Mouse (Mus musculus): ENCODE measurements around the gene Baz2b. TPM values are rescaled to one million over a fixed set of nuclear protein-coding genes. Genes with fewer than 3 reads are reported as not detected.
A peak's percentile ranks its signal among the peaks of the same experiment; 100 is the strongest.

The Baz2b gene
- polyA plus RNA-seq, 1 experiment: 13.7 TPM

DNA sequence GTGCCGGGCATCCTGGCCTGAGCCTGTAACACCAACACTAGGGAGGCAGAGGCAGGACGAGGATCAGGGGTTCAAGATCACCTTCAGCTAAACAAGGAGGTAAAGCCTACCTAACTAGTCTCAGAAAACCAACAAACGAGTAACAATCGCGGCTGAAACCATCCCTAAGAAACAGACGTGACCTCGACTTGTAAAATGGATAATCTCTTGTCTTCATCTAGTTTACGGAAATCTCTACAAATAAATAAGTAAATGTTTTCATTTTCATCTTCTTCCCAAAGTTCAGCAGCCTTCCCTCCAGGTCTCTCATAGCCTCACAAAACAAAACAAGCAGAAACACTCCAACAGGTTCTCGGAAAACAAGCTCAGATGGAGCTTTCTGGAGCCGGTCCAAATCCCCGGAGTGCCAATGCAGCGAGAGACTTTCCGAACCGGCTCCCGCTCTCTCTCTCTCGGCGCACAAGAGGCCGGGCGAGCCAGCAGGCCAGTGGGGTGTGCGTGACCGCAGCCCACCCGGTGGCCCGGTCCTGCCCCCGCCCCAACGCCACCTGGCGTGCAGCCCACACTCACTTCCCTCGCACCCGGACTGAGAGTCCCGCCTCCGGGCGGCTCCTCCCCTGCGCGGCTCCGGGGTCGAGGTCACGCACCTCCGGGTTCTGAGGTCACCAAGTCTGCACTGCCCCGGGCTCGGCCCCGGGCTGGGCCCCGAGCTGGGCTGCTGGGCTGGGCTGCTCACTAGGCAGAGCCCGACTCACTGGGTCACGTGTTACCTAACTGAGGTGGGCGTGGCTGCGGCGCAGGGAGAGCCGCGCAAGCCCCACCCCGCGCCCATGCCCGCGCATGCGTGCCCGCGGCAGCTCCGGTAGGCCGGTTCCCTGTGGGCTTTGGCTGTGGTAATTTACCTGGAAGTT, 327.6 kb downstream of the Baz2b start, which contains the start of gene Wdsub1:
Wdsub1 (minus strand) TSS at position 761 of the 911 bp plus-strand sequence.
- H3K27ac ChIP-seq (ENCODE audit: insufficient read depth, low read length): peak within 1 kb of the TSS; percentile 60; the same call in 1 of the 2 replicates
- 2% methylated on average over 57 of the region's 57 CpGs for WGBS
- H3K4me3 ChIP-seq (ENCODE audit: extremely low read depth, insufficient read depth, insufficient read length): peak within 1 kb of the TSS; percentile 95
- H3K27me3 ChIP-seq (ENCODE audit: control insufficient read depth, insufficient read depth, low read length): no peaks in the 10 kb centered on the region
- no peaks in the 10 kb centered on the region for H3K4me1 ChIP-seq (ENCODE audit: control insufficient read depth, insufficient read depth, insufficient read length)
- no peaks in the 10 kb centered on the region for H3K36me3 ChIP-seq (ENCODE audit: control insufficient read depth, insufficient read depth, low read length)
- DNase-seq (ENCODE audit: low read depth in 1 of 2, low spot score in 2 of 2): peak; percentile 77 to 91
- TF ChIP-seq POLR2A (IDR thresholded peaks at IDR 0.05; ENCODE audit: low read depth, low read length) (no peak), CTCF (IDR thresholded peaks at IDR 0.05; ENCODE audit: extremely low read depth, insufficient read depth, insufficient read length, insufficient replicate concordance) (no peak)

DNA sequence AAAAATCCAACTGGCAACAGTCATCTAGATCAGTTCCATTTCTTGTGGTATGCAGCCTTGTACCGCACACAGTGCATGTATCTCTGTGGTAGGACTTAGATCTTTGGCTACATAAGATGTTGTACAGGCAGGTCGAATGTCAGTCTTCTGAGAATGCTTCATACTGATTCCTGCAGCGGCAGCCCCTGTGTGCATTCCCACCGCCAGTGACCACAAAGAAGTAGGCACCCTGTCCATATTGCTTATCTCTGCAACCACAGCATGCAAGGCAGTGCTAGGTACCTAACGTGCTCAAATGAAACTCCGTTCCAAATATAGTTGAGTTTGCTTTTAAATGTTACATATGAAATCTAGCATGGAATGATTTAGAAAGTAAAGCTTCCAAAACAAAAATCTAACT, 328.2 kb downstream of the Baz2b start:
- 30% methylated on average over 6 of the region's 6 CpGs for WGBS
- no peak overlapping the region for H3K27ac ChIP-seq (ENCODE audit: insufficient read depth, low read length)
- no peak for TF ChIP-seq CTCF (IDR thresholded peaks at IDR 0.05; ENCODE audit: extremely low read depth, insufficient read depth, insufficient read length, insufficient replicate concordance)
- no peak for TF ChIP-seq POLR2A (IDR thresholded peaks at IDR 0.05; ENCODE audit: low read depth, low read length)

DNA sequence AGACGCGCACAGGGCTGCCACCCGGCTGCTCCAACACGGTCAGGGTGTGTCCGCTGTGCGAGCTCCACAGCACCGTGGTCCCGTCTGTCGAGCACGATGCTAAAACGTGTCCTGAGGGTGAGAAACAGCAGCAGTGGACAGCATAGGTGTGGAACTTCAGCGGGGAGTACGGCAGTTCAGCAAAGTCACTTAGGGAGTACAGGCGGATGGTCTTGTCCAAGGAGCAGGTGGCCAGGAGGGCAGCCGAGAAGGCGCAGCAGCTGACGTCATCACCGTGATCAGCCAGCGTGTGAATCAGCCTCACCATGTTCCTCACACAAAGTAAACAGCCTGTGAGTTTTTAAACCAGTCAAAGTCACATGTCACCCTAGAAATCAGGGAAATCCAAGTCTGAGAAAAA, 331.4 kb downstream of the Baz2b start:
- no peak for TF ChIP-seq CTCF (IDR thresholded peaks at IDR 0.05; ENCODE audit: extremely low read depth, insufficient read depth, insufficient read length, insufficient replicate concordance)
- no peak for TF ChIP-seq POLR2A (IDR thresholded peaks at IDR 0.05; ENCODE audit: low read depth, low read length)
- no peak overlapping the region for H3K27ac ChIP-seq (ENCODE audit: insufficient read depth, low read length)
- no peak for DNase-seq (ENCODE audit: low read depth in 1 of 2, low spot score in 2 of 2)
- no peak overlapping the region for H3K4me3 ChIP-seq (ENCODE audit: extremely low read depth, insufficient read depth, insufficient read length)
- H3K27me3 ChIP-seq (ENCODE audit: control insufficient read depth, insufficient read depth, low read length): no peaks in the 10 kb centered on the region
- 94% methylated on average over 19 of the region's 19 CpGs for WGBS
- H3K36me3 ChIP-seq (ENCODE audit: control insufficient read depth, insufficient read depth, low read length): no peaks in the 10 kb centered on the region
- H3K4me1 ChIP-seq (ENCODE audit: control insufficient read depth, insufficient read depth, insufficient read length): no peaks in the 10 kb centered on the region

More for the DNA sequence above, 328.2 kb downstream of the Baz2b start:
- DNase-seq (ENCODE audit: low read depth in 1 of 2, low spot score in 2 of 2): no peak
- Histone ChIP-seq H3K27me3 (ENCODE audit: control insufficient read depth, insufficient read depth, low read length) (no peaks in the 10 kb centered on the region), H3K36me3 (ENCODE audit: control insufficient read depth, insufficient read depth, low read length) (no peaks in the 10 kb centered on the region), H3K4me1 (ENCODE audit: control insufficient read depth, insufficient read depth, insufficient read length) (no peaks in the 10 kb centered on the region), H3K4me3 (ENCODE audit: extremely low read depth, insufficient read depth, insufficient read length) (no peak overlapping the region)

DNA sequence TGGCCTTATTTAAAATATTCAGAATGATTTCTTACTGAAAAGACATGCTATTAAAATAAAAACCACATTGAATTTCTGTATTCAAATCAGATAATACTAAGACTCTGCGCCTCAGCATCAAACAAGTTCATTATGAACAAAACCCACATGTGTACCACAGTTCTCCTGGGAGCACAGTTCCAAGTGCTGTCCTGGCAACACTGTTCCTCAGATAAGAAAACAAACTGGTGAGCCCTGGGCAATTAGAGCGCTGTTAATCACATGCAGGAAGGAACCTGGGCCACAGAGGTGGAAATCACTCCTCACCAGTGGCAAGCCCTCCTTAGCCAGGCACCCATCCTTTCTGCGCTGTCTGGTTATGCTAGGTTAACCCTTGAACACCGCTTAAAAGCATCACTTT, 332.3 kb downstream of the Baz2b start:
- no peak for DNase-seq (ENCODE audit: low read depth in 1 of 2, low spot score in 2 of 2)

DNA sequence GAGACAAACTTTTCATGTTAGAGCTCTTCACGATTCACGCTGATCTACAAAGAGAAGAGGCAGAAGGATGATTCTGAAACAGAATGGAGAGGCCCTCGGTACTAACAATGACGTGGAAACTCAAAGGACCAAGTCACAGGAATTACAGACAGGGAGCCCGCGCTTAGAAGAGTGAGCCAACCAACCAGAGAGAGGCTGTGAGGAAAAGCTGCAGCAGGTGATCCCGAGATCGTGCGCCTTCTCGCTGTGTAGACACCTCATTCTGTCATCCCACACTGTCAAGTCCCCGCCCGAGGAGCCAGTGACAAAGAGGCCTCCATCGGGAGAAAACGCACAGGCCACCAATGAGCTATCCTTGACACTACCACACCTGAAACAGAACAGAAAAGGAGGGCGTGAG, 333.2 kb downstream of the Baz2b start:
- TF ChIP-seq POLR2A (IDR thresholded peaks at IDR 0.05; ENCODE audit: low read depth, low read length) (no peak), CTCF (IDR thresholded peaks at IDR 0.05; ENCODE audit: extremely low read depth, insufficient read depth, insufficient read length, insufficient replicate concordance) (no peak)
- DNase-seq (ENCODE audit: low read depth in 1 of 2, low spot score in 2 of 2): no peak
- 95% methylated on average over 15 of the region's 15 CpGs for WGBS
- Histone ChIP-seq H3K27ac (ENCODE audit: insufficient read depth, low read length) (no peak overlapping the region), H3K4me3 (ENCODE audit: extremely low read depth, insufficient read depth, insufficient read length) (no peak overlapping the region), H3K36me3 (ENCODE audit: control insufficient read depth, insufficient read depth, low read length) (no peaks in the 10 kb centered on the region), H3K27me3 (ENCODE audit: control insufficient read depth, insufficient read depth, low read length) (no peaks in the 10 kb centered on the region), H3K4me1 (ENCODE audit: control insufficient read depth, insufficient read depth, insufficient read length) (no peaks in the 10 kb centered on the region)

More for the DNA sequence above, 332.3 kb downstream of the Baz2b start:
- Histone ChIP-seq H3K4me3 (ENCODE audit: extremely low read depth, insufficient read depth, insufficient read length) (no peak overlapping the region), H3K27ac (ENCODE audit: insufficient read depth, low read length) (no peak overlapping the region), H3K36me3 (ENCODE audit: control insufficient read depth, insufficient read depth, low read length) (no peaks in the 10 kb centered on the region), H3K27me3 (ENCODE audit: control insufficient read depth, insufficient read depth, low read length) (no peaks in the 10 kb centered on the region), H3K4me1 (ENCODE audit: control insufficient read depth, insufficient read depth, insufficient read length) (no peaks in the 10 kb centered on the region)
- WGBS: 46% methylated on average over 4 of the region's 4 CpGs
- TF ChIP-seq POLR2A (IDR thresholded peaks at IDR 0.05; ENCODE audit: low read depth, low read length) (no peak), CTCF (IDR thresholded peaks at IDR 0.05; ENCODE audit: extremely low read depth, insufficient read depth, insufficient read length, insufficient replicate concordance) (no peak)

DNA sequence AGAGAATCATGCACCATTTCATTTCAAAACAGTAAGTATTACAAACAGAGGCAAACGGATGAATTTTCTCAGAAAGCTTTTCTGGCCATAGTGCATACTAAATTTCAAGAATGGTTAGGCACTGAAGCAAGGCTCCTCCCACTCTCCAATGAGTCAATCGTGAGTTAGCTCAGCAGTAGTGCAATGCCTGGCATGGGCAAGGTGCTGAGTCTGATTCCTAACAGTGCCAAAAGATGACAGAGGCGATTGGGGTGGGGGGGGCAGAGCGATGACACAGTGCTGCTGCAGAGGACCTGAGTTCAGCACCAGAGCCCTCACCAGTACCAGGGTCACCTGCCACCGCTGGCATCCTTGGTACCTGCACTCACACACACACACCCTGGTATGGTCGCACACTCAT, 339.1 kb downstream of the Baz2b start:
- 94% methylated on average over 6 of the region's 6 CpGs for WGBS
- Histone ChIP-seq H3K4me1 (ENCODE audit: control insufficient read depth, insufficient read depth, insufficient read length) (no peaks in the 10 kb centered on the region), H3K4me3 (ENCODE audit: extremely low read depth, insufficient read depth, insufficient read length) (no peak overlapping the region), H3K27me3 (ENCODE audit: control insufficient read depth, insufficient read depth, low read length) (no peaks in the 10 kb centered on the region), H3K27ac (ENCODE audit: insufficient read depth, low read length) (no peak overlapping the region), H3K36me3 (ENCODE audit: control insufficient read depth, insufficient read depth, low read length) (no peaks in the 10 kb centered on the region)
- TF ChIP-seq POLR2A (IDR thresholded peaks at IDR 0.05; ENCODE audit: low read depth, low read length) (no peak), CTCF (IDR thresholded peaks at IDR 0.05; ENCODE audit: extremely low read depth, insufficient read depth, insufficient read length, insufficient replicate concordance) (no peak)
- DNase-seq (ENCODE audit: low read depth in 1 of 2, low spot score in 2 of 2): no peak

DNA sequence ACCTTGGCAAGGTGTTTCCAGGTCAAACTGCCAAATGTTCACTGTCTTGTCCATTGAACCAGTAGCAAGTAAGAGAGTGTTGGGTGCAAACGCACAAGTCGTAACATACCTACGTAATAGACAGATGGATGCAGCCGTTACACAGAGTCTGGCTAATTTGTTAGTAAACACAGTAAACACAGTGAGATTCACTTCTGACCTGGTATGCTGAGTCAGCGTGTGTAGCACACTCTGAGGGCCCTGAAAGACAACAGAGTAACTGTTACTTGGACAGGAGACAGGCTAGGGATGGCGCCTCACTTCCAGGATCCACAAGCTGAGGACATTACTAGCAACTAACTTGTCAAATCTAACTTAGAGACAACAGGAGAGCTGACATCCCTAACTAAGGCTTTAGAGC, 347.0 kb downstream of the Baz2b start:
- Histone ChIP-seq H3K4me1 (ENCODE audit: control insufficient read depth, insufficient read depth, insufficient read length) (no peaks in the 10 kb centered on the region), H3K4me3 (ENCODE audit: extremely low read depth, insufficient read depth, insufficient read length) (no peak overlapping the region), H3K27me3 (ENCODE audit: control insufficient read depth, insufficient read depth, low read length) (no peaks in the 10 kb centered on the region), H3K27ac (ENCODE audit: insufficient read depth, low read length) (no peak overlapping the region), H3K36me3 (ENCODE audit: control insufficient read depth, insufficient read depth, low read length) (no peaks in the 10 kb centered on the region; the same call in 1 of the 2 replicates)
- no peak for DNase-seq (ENCODE audit: low read depth in 1 of 2, low spot score in 2 of 2)
- TF ChIP-seq POLR2A (IDR thresholded peaks at IDR 0.05; ENCODE audit: low read depth, low read length) (no peak), CTCF (IDR thresholded peaks at IDR 0.05; ENCODE audit: extremely low read depth, insufficient read depth, insufficient read length, insufficient replicate concordance) (no peak)
- 94% methylated on average over 6 of the region's 6 CpGs for WGBS
